Mouse (Mus musculus): ENCODE data around the gene Ldb2.

Ldb2 gene

GRCm38 (mm10) chr5:44645952-44646841 lies 153.3 kb downstream of the Ldb2 start:
- no peak for DNase-seq (ENCODE audit: extremely low read depth, low read depth)

- DNase-seq (ENCODE audit: extremely low read depth, low read depth), result no peak
These were observed 156.4 kb downstream of the Ldb2 start for GRCm38 (mm10) chr5:44643079-44643478.

- no peak for DNase-seq (ENCODE audit: extremely low read depth, low read depth)
These were observed 158.4 kb downstream of the Ldb2 start for GRCm38 (mm10) chr5:44641060-44641459.

- DNase-seq (ENCODE audit: extremely low read depth, low read depth), result no peak
These were observed 163.9 kb downstream of the Ldb2 start for GRCm38 (mm10) chr5:44635546-44635945.

GRCm38 (mm10) chr5:44629034-44629625 lies 170.3 kb downstream of the Ldb2 start:
- no peak for DNase-seq (ENCODE audit: extremely low read depth, low read depth)

- DNase-seq (ENCODE audit: extremely low read depth, low read depth), result no peak
These were observed 172.0 kb downstream of the Ldb2 start for GRCm38 (mm10) chr5:44627487-44627886.

GRCm38 (mm10) chr5:44626885-44627284 lies 172.6 kb downstream of the Ldb2 start:
- no peak for DNase-seq (ENCODE audit: extremely low read depth, low read depth)

- DNase-seq (ENCODE audit: extremely low read depth, low read depth), result no peak
These were observed 173.4 kb downstream of the Ldb2 start for GRCm38 (mm10) chr5:44626114-44626513.

GRCm38 (mm10) chr5:44615677-44616076 lies 183.8 kb downstream of the Ldb2 start:
- DNase-seq (ENCODE audit: extremely low read depth, low read depth), result no peak

GRCm38 (mm10) chr5:44608901-44609300 lies 190.6 kb downstream of the Ldb2 start:
- no peak for DNase-seq (ENCODE audit: extremely low read depth, low read depth)

GRCm38 (mm10) chr5:44601340-44601739 lies 198.1 kb downstream of the Ldb2 start:
- DNase-seq (ENCODE audit: extremely low read depth, low read depth), result no peak

GRCm38 (mm10) chr5:44593522-44594218 lies 205.8 kb downstream of the Ldb2 start:
- DNase-seq (ENCODE audit: extremely low read depth, low read depth), result no peak

- no peak for DNase-seq (ENCODE audit: extremely low read depth, low read depth)
These were observed 208.7 kb downstream of the Ldb2 start for GRCm38 (mm10) chr5:44590750-44591149.

- DNase-seq (ENCODE audit: extremely low read depth, low read depth), result no peak
These were observed 210.2 kb downstream of the Ldb2 start for GRCm38 (mm10) chr5:44589318-44589717.

GRCm38 (mm10) chr5:44586571-44586970 lies 212.9 kb downstream of the Ldb2 start:
- no peak for DNase-seq (ENCODE audit: extremely low read depth, low read depth)

- no peak for DNase-seq (ENCODE audit: extremely low read depth, low read depth)
These were observed 219.5 kb downstream of the Ldb2 start for GRCm38 (mm10) chr5:44579899-44580459.

- DNase-seq (ENCODE audit: extremely low read depth, low read depth), result no peak
These were observed 222.7 kb downstream of the Ldb2 start for GRCm38 (mm10) chr5:44576682-44577349.

GRCm38 (mm10) chr5:44574681-44575080 lies 224.8 kb downstream of the Ldb2 start:
- DNase-seq (ENCODE audit: extremely low read depth, low read depth), result no peak

- DNase-seq (ENCODE audit: extremely low read depth, low read depth), result no peak
These were observed 245.6 kb downstream of the Ldb2 start for GRCm38 (mm10) chr5:44553765-44554352.

GRCm38 (mm10) chr5:44553155-44553554 lies 246.3 kb downstream of the Ldb2 start:
- no peak for DNase-seq (ENCODE audit: extremely low read depth, low read depth)

- no peak for DNase-seq (ENCODE audit: extremely low read depth, low read depth)
These were observed 247.4 kb downstream of the Ldb2 start for GRCm38 (mm10) chr5:44552121-44552520.
